Mouse (Mus musculus) lung, embryonic 14.5 days (tissue): ENCODE measurements around the gene Coq10a. TPM values are rescaled to one million over a fixed set of nuclear protein-coding genes. Genes with fewer than 3 reads are reported as not detected.

Experiments used
- ATAC-seq: fragments of 200-750 bp; cut with Nextera tagmentation; 2 replicates; pipeline ENCODE4 v1.8.0; 2017; ENCODE audit warnings: mild to moderate bottlenecking, moderate TSS enrichment, moderate library complexity; ENCODE audit not compliant: insufficient read depth
- DNase-seq: peaks from one replicate; pipeline ENCODE4 v3.0.0-alpha.2; 2015
- H3K27ac ChIP-seq: fragments of 300-500 bp; sonication (generic); 2 replicates; pipeline ENCODE4 v1.5.1; 2014; ENCODE audit warnings: low read depth, mild to moderate bottlenecking, moderate library complexity
- H3K27me3 ChIP-seq: fragments of 300-500 bp; sonication (generic); 2 replicates; pipeline ENCODE4 v1.6.1; 2014; ENCODE audit warnings: low read length, control low read depth; ENCODE audit not compliant: insufficient read depth
- H3K36me3 ChIP-seq: fragments of 300-500 bp; sonication (generic); 2 replicates; pipeline ENCODE4 v1.6.1; 2014; ENCODE audit warnings: control low read depth; ENCODE audit not compliant: insufficient read depth
- H3K4me1 ChIP-seq: fragments of 300-500 bp; sonication (generic); 2 replicates; pipeline ENCODE4 v1.6.1; 2014; ENCODE audit warnings: antibody characterized with exemption, control low read depth; ENCODE audit not compliant: insufficient read depth
- H3K4me2 ChIP-seq: fragments of 300-500 bp; sonication (generic); 2 replicates; pipeline ENCODE4 v1.6.1; 2014; ENCODE audit warnings: mild to moderate bottlenecking
- H3K4me3 ChIP-seq: fragments of 300-500 bp; sonication (generic); 2 replicates; pipeline ENCODE4 v1.5.1; 2014; ENCODE audit warnings: low read depth, low read length
- H3K9ac ChIP-seq: fragments of 300-500 bp; sonication (generic); 2 replicates; pipeline ENCODE4 v1.6.1; 2014
- H3K9me3 ChIP-seq: fragments of 300-500 bp; sonication (generic); 2 replicates; pipeline ENCODE4 v1.6.1; 2016; ENCODE audit warnings: low read depth, low read length, control low read depth
- CTCF ChIP-seq: IDR thresholded peaks from 2 replicates; pipeline ENCODE4 v1.5.1; 2016; ENCODE audit warnings: antibody characterized with exemption, low read depth
- WGBS: fragments of 180-500 bp; shearing (Covaris S2); extraction: QIAGEN DNeasy Blood & Tissue Kit; methylation state at CpG from one replicate; pipeline ENCODE4 v1.1.7; 2014; 5-methylcytosine and 5-hydroxymethylcytosine counted together
- polyA plus RNA-seq: library from polyadenylated mRNA; unstranded; fragments of >200 nt; fragmentation: Nextera tagmentation; extraction: Ambion mirVana; gene quantifications from 2 replicates; pipeline ENCODE4 v1.2.1, GENCODE M21; 2014

Coq10a gene
- polyA plus RNA-seq, 1 experiment from 2014 or later: 12.8 TPM

DNA sequence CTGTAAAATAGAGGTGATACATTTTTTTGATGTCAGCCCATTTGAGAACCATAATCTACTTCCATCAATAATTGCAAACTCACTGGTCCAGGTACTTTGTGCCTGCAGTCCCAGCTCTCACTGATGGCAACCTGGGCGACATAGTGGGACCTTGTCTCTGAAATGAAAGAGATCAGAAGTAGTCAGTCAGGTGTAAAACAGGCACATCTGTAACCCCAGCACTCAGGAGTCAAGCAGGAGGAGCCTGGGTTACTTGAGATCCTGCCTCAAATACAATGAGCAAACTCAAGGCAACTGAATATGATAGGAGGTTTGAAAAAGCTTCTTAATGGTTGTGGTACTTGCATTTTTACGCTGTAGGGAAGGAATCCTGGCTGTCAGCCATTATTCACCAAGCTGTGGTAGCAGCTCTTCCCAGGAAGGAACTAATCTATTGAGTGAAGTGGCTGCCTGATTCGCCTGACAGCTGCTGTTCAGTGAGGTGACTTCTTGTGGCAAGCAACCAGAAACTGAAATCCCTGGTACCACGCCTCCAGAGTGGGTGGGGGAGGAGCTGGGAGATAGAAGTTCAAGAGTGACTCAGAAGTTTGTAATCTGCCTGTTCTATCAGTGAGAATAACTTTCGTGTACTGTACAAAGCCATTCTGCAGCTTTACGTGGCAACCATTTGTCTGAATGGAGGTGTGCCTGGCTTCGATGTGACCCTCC lies 24.1 kb downstream of the Coq10a start:
- DNase-seq: peak; percentile 93
- WGBS: 17% methylated on average over 7 of the region's 7 CpGs
- Histone ChIP-seq H3K9me3 (no peaks in the 10 kb centered on the region), H3K4me1 (peaks cover 10% of the 10 kb centered on the region; the same call in 1 of the 2 replicates), H3K4me2 (peak overlapping the region; percentile 51), H3K4me3 (0 out of 2 replicates have a peak overlapping the region, but pooled peaks have one; percentile 9), H3K27ac (peak overlapping the region; percentile 85), H3K27me3 (no peaks in the 10 kb centered on the region), H3K9ac (peak overlapping the region; percentile 30; the same call in 1 of the 2 replicates), H3K36me3 (peaks cover 13% of the 10 kb centered on the region)
- no peak for TF ChIP-seq CTCF
- ATAC-seq: peak; percentile 89

DNA sequence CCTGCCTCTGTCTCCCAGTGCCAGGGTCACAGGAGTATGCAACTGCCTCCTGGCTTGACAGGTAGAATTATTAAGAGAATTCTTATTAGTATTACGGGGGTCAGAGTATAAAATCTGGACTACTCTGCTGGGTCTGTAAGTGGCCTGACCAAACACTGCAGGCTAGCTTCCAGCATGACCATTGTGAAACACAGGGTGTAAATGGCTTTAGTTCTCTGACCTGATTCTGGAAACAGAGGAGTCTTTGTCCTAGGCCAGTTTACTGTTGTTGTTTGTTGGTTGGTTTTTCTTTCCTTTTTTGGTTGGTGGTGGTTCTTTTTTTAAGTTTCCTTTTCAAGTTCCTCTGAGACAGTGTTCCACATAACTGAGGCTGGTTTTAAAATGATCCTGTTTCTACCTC lies 25.4 kb downstream of the Coq10a start:
- Histone ChIP-seq H3K4me1 (peaks cover 15% of the 10 kb centered on the region), H3K27ac (peak overlapping the region; percentile 15; the same call in 1 of the 2 replicates), H3K9ac (no peak overlapping the region), H3K36me3 (peaks cover 9% of the 10 kb centered on the region; the same call in 1 of the 2 replicates), H3K27me3 (no peaks in the 10 kb centered on the region), H3K4me3 (no peak overlapping the region), H3K4me2 (no peak overlapping the region), H3K9me3 (no peaks in the 10 kb centered on the region)
- WGBS: 91% methylated on average over 1 of the region's 1 CpGs
- no peak for TF ChIP-seq CTCF
- ATAC-seq: no peak
- no peak for DNase-seq

DNA sequence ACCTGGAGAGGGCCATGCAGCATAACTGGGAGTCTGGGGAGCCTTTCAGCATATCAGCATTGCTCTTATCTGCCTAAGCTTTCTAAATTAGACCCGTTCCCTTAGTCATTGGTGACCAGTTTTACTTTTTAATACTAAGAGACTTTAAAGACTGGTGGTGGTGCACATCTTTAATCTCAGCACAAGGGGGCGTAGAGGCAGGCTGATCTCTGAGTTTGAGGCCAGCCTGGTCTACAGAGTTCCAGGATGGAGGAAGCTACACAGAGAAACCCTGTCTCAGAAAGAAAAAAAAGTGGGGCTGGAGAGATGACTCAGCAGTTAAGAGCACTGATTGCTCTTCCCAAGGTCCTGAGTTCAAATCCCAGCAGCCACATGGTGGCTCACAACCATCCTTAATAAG lies 28.5 kb downstream of the Coq10a start:
- H3K4me3 ChIP-seq: no peak overlapping the region
- ATAC-seq: no peak
- DNase-seq: no peak

DNA sequence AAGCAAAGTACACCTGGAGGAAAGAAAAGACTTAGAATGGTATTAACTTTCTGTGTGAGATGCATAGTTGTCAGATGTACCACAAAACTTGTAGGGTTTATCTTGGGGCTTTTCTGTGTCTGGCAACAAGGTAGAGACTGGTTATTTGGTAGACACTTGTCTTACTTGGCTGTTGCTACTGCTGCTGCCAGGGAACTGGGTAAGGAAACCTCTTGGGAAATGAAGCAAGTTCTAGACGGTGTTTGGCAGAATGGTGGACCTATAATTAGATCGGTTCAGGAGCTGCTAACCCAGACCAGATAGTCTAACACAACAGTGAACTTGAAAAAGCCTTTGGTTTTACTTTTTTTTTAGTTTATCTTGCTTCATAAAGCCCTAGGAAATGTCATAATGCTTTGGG lies 29.8 kb downstream of the Coq10a start:
- peaks cover 8% of the 10 kb centered on the region for H3K4me1 ChIP-seq

More for the DNA sequence above, 28.5 kb downstream of the Coq10a start:
- Histone ChIP-seq H3K27me3 (no peaks in the 10 kb centered on the region), H3K27ac (no peak overlapping the region), H3K4me2 (no peak overlapping the region), H3K4me1 (peaks cover 16% of the 10 kb centered on the region), H3K9ac (no peak overlapping the region), H3K36me3 (peaks cover 9% of the 10 kb centered on the region; the same call in 1 of the 2 replicates), H3K9me3 (no peaks in the 10 kb centered on the region)
- WGBS: 76% methylated on average over 2 of the region's 2 CpGs
- peak; percentile 25 for TF ChIP-seq CTCF

GRCm38 (mm10) chr10:128338415-128338814 lies 30.4 kb downstream of the Coq10a start:
- no peaks in the 10 kb centered on the region for H3K9me3 ChIP-seq
- H3K27ac ChIP-seq: peak overlapping the region; percentile 85
- peaks cover 9% of the 10 kb centered on the region; the same call in 1 of the 2 replicates for H3K36me3 ChIP-seq
- no peak for TF ChIP-seq CTCF
- DNase-seq: no peak
- peak overlapping the region; percentile 85 for H3K9ac ChIP-seq
- no peak for ATAC-seq
- H3K4me3 ChIP-seq: peak overlapping the region; percentile 93
- peaks cover 8% of the 10 kb centered on the region for H3K4me1 ChIP-seq
- H3K4me2 ChIP-seq: peak overlapping the region; percentile 94
- H3K27me3 ChIP-seq: no peaks in the 10 kb centered on the region
- WGBS: 11% methylated on average over 5 of the region's 5 CpGs

More for the DNA sequence above, 29.8 kb downstream of the Coq10a start:
- peak overlapping the region; percentile 94 for H3K4me2 ChIP-seq
- DNase-seq (no peak), ATAC-seq (no peak)
- peak overlapping the region; percentile 93 for H3K4me3 ChIP-seq
- peaks cover 9% of the 10 kb centered on the region; the same call in 1 of the 2 replicates for H3K36me3 ChIP-seq
- no peaks in the 10 kb centered on the region for H3K27me3 ChIP-seq
- TF ChIP-seq CTCF: no peak
- 66% methylated on average over 2 of the region's 2 CpGs for WGBS
- H3K9ac ChIP-seq: peak overlapping the region; percentile 85; the same call in 1 of the 2 replicates
- H3K27ac ChIP-seq: no peak overlapping the region
- no peaks in the 10 kb centered on the region for H3K9me3 ChIP-seq

DNA sequence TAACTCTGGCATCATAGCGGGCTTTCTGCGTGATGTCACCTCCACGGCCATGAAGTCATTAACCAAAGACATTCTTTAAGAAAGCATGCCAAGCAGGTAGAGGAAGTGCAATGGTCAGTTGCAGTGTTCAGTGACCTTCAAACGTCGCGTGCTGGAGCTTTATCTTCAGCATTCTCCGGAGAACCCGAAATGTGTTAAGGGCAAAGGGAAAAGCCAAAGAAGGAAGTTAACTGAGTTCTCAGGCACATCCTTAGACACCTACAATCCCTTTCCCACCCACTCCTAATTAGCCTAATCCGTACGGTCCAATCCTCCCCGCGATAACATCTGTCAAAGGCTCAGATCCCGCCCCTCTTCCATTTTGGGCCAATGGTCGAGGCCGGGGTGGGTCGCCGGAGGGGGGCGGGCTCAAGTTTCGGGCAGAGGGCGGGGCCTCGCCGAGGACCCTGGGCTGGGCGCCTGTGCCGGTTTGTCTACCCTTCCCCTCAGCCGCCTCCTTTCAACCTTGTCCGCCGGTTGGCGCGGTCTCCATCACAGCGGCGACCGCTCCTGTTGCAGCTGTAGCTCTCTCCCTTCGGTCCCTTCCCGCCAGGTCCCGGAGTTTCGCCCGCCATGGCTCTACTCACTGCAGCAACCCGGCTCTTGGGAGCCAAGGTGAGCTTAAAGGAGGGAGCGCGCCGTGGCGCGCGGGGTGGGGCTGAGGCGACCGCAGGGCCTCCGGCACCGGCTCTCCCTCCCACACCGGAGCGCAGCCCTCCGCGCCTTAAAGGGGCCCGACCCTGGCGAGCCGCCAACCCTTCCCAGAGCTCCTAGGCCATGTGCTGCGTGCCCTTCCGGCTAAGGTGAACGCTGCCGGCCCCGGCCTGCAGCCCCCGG lies 31.3 kb downstream of the Coq10a start, which contains the start of gene Cs:
Gene Cs, plus strand, starts transcription at position 429 of the 876 bp plus-strand sequence.
- H3K4me2 ChIP-seq: peak within 1 kb of the TSS; percentile 94
- no peaks in the 10 kb centered on the region for H3K9me3 ChIP-seq
- peak within 1 kb of the TSS; percentile 93 for H3K4me3 ChIP-seq
- H3K4me1 ChIP-seq: peaks cover 8% of the 10 kb centered on the region
- ATAC-seq (peak; percentile 98), DNase-seq (peak; percentile 99)
- WGBS: under 1% methylated on average over 59 of the region's 61 CpGs
- no peak for TF ChIP-seq CTCF
- H3K27me3 ChIP-seq: no peaks in the 10 kb centered on the region
- H3K36me3 ChIP-seq: peaks cover 9% of the 10 kb centered on the region; the same call in 1 of the 2 replicates
- H3K27ac ChIP-seq: peak within 1 kb of the TSS; percentile 85
- peak within 1 kb of the TSS; percentile 85 for H3K9ac ChIP-seq

- Histone ChIP-seq H3K4me3 (peak overlapping the region; percentile 93; the same call in 1 of the 2 replicates), H3K9ac (peak overlapping the region; percentile 85), H3K9me3 (no peaks in the 10 kb centered on the region), H3K4me2 (peak overlapping the region; percentile 80), H3K36me3 (peaks cover 9% of the 10 kb centered on the region; the same call in 1 of the 2 replicates), H3K27ac (peak overlapping the region; percentile 71), H3K27me3 (no peaks in the 10 kb centered on the region), H3K4me1 (peaks cover 8% of the 10 kb centered on the region)
- no peak for TF ChIP-seq CTCF
- WGBS: 70% methylated on average over 3 of the region's 3 CpGs
- ATAC-seq (no peak), DNase-seq (no peak)
Observed at GRCm38 (mm10) chr10:128336597-128336996, 32.2 kb downstream of the Coq10a start.
